Mouse (Mus musculus): ENCODE results near the gene Npc1l1. TPM values are rescaled to one million over a fixed set of nuclear protein-coding genes. Genes with fewer than 3 reads are reported as not detected.

The Npc1l1 gene
- total and polyA plus RNA-seq, 3 experiments, result 0.10 TPM; not detected in 2

GRCm38 (mm10) chr11:6161549-6161948, 68.4 kb downstream of the Npc1l1 start:
- no peak for TF ChIP-seq EP300 (IDR thresholded peaks at IDR 0.05; ENCODE audit: low read depth in 1 of 2, low read length in 2 of 2)
- no peaks in the 10 kb centered on the region for H3K4me1 ChIP-seq (ENCODE audit: control insufficient read depth in 1 of 2, insufficient read depth in 2 of 2, low read length in 2 of 2)
- no peaks in the 10 kb centered on the region for H3K27me3 ChIP-seq (ENCODE audit: control insufficient read depth in 1 of 2, insufficient read depth in 2 of 2, low read length in 2 of 2)
- no peak overlapping the region for H3K27ac ChIP-seq (ENCODE audit: control insufficient read depth, low read depth, low read length)
- no peak for DNase-seq (ENCODE audit: low read depth, low spot score)
- no peak overlapping the region for H3K4me3 ChIP-seq (ENCODE audit: control insufficient read depth in 1 of 2, insufficient read depth in 1 of 2, low read depth in 2 of 2, low read length in 2 of 2)
- no peaks in the 10 kb centered on the region for H3K9me3 ChIP-seq (replicated peaks; ENCODE audit: insufficient read depth, low read length)
- H3K79me2 ChIP-seq (ENCODE audit: control insufficient read depth, insufficient read depth, low read length, poor library complexity), result peaks cover 34% of the 10 kb centered on the region
- no peak overlapping the region for H3K9ac ChIP-seq (ENCODE audit: control insufficient read depth, low read depth, low read length, poor library complexity, severe bottlenecking)
- H3K36me3 ChIP-seq (ENCODE audit: control insufficient read depth in 1 of 2, insufficient read depth in 2 of 2, low read length in 2 of 2), result peaks cover 0 to 1% of the 10 kb centered on the region in 2 experiments; a peak in 2 of 4 replicates

Other genes with a start within 250 kb of the Npc1l1 start
- gene Camk2b, start 163.8 kb downstream of the Npc1l1 start, total RNA-seq (2012; rRNA removed), result 0.03 and 0.04 TPM in 2 replicates
- gene Camk2b, start 163.8 kb downstream of the Npc1l1 start, polyA plus RNA-seq (2012; ENCODE audit: insufficient read depth in 1 of 2, insufficient read length in 2 of 2, low read depth in 1 of 2, low replicate concordance in 2 of 2, missing spikeins in 1 of 2), result under 1 TPM in 1 of 2 experiments, not detected in 1; 0.04 TPM
- 0.33 and 0.46 TPM in 2 replicates for gene A730071L15Rik, start 30.1 kb downstream of the Npc1l1 start, total RNA-seq (2012; rRNA removed)
- gene A730071L15Rik, start 30.1 kb downstream of the Npc1l1 start, polyA plus RNA-seq (2012; ENCODE audit: insufficient read depth in 1 of 2, insufficient read length in 2 of 2, low read depth in 1 of 2, low replicate concordance in 2 of 2, missing spikeins in 1 of 2), result under 1 TPM in 1 of 2 experiments, not detected in 1; 0.13 TPM
- 29.8 and 33.3 TPM in 2 replicates for gene Nudcd3, start 29.7 kb downstream of the Npc1l1 start, total RNA-seq (2012; rRNA removed)
- gene Nudcd3, start 29.7 kb downstream of the Npc1l1 start, polyA plus RNA-seq (2012; ENCODE audit: insufficient read depth in 1 of 2, insufficient read length in 2 of 2, low read depth in 1 of 2, low replicate concordance in 2 of 2, missing spikeins in 1 of 2), result 10 to 100 TPM in 1 of 2 experiments, not detected in 1; 50.5 TPM
- gene Ddx56, start 37.6 kb upstream of the Npc1l1 start, total RNA-seq (2012; rRNA removed), result 178 and 201 TPM in 2 replicates
- 100 to 1,000 TPM in 1 of 2 experiments, not detected in 1; 138 TPM for gene Ddx56, start 37.6 kb upstream of the Npc1l1 start, polyA plus RNA-seq (2012; ENCODE audit: insufficient read depth in 1 of 2, insufficient read length in 2 of 2, low read depth in 1 of 2, low replicate concordance in 2 of 2, missing spikeins in 1 of 2)
- gene Tmed4, start 44.7 kb upstream of the Npc1l1 start, total RNA-seq (2012; rRNA removed), result 47.8 and 60.9 TPM in 2 replicates
- gene Tmed4, start 44.7 kb upstream of the Npc1l1 start, polyA plus RNA-seq (2012; ENCODE audit: insufficient read depth in 1 of 2, insufficient read length in 2 of 2, low read depth in 1 of 2, low replicate concordance in 2 of 2, missing spikeins in 1 of 2), result 10 to 100 TPM in 1 of 2 experiments, not detected in 1; 66.5 TPM
- 91.8 and 93.7 TPM in 2 replicates for gene Ogdh, start 61.5 kb upstream of the Npc1l1 start, total RNA-seq (2012; rRNA removed)
- gene Ogdh, start 61.5 kb upstream of the Npc1l1 start, polyA plus RNA-seq (2012; ENCODE audit: insufficient read depth in 1 of 2, insufficient read length in 2 of 2, low read depth in 1 of 2, low replicate concordance in 2 of 2, missing spikeins in 1 of 2), result 100 to 1,000 TPM in 1 of 2 experiments, 10 to 100 TPM in 1; 94.9 to 118 TPM
- gene Zmiz2, start 158.9 kb upstream of the Npc1l1 start, total RNA-seq (2012; rRNA removed), result 12.3 and 12.8 TPM in 2 replicates
- 10 to 100 TPM; 35.5 to 90.3 TPM for gene Zmiz2, start 158.9 kb upstream of the Npc1l1 start, polyA plus RNA-seq (2012; ENCODE audit: insufficient read depth in 1 of 2, insufficient read length in 2 of 2, low read depth in 1 of 2, low replicate concordance in 2 of 2, missing spikeins in 1 of 2)
- gene Ppia, start 185.3 kb upstream of the Npc1l1 start, total RNA-seq (2012; rRNA removed), result 7,288 and 8,303 TPM in 2 replicates
- gene Ppia, start 185.3 kb upstream of the Npc1l1 start, polyA plus RNA-seq (2012; ENCODE audit: insufficient read depth in 1 of 2, insufficient read length in 2 of 2, low read depth in 1 of 2, low replicate concordance in 2 of 2, missing spikeins in 1 of 2), result 1,000 to 10,000 TPM in 1 of 2 experiments, not detected in 1; 3,662 TPM
- 70.6 and 97.2 TPM in 2 replicates for gene H2afv, start 214.3 kb upstream of the Npc1l1 start, total RNA-seq (2012; rRNA removed)
- gene H2afv, start 214.3 kb upstream of the Npc1l1 start, polyA plus RNA-seq (2012; ENCODE audit: insufficient read depth in 1 of 2, insufficient read length in 2 of 2, low read depth in 1 of 2, low replicate concordance in 2 of 2, missing spikeins in 1 of 2), result 100 to 1,000 TPM in 1 of 2 experiments, not detected in 1; 159 TPM
- gene Purb, start 245.8 kb upstream of the Npc1l1 start, total RNA-seq (2012; rRNA removed), result 29.3 and 33.9 TPM in 2 replicates
- gene Purb, start 245.8 kb upstream of the Npc1l1 start, polyA plus RNA-seq (2012; ENCODE audit: insufficient read depth in 1 of 2, insufficient read length in 2 of 2, low read depth in 1 of 2, low replicate concordance in 2 of 2, missing spikeins in 1 of 2), result 10 to 100 TPM; 23.1 to 32.7 TPM